Mouse (Mus musculus): ENCODE results near the gene Casz1. TPM values are rescaled to one million over a fixed set of nuclear protein-coding genes. Genes with fewer than 3 reads are reported as not detected.

Casz1 gene
- polyA plus RNA-seq, 1 experiment from 2014 or later = 20.7 TPM

- Histone ChIP-seq H3K4me2 (peak overlapping the region; percentile 62), H3K4me3 (peak overlapping the region; percentile 23), H3K9me3 (replicated peaks) (no peaks in the 10 kb centered on the region), H3K27me3 (peaks cover 34% of the 10 kb centered on the region), H3K4me1 (replicated peaks) (peaks cover 42% of the 10 kb centered on the region), H3K9ac (peak overlapping the region; percentile 33), H3K27ac (no peak overlapping the region), H3K36me3 (no peaks in the 10 kb centered on the region)
- WGBS = 13% methylated on average over 52 of the region's 52 CpGs
- peak; percentile 50; the same call in 1 of the 2 replicates for ATAC-seq (replicated peaks; ENCODE audit: insufficient number of reproducible peaks, insufficient read depth, low FRiP score, low read depth)
Observed at GRCm38 (mm10) chr4:148890892-148891838, 86.9 kb downstream of the Casz1 start.

- no peak for ATAC-seq (replicated peaks; ENCODE audit: insufficient number of reproducible peaks, insufficient read depth, low FRiP score, low read depth)
- Histone ChIP-seq H3K27ac (no peak overlapping the region), H3K9me3 (replicated peaks) (no peaks in the 10 kb centered on the region), H3K9ac (no peak overlapping the region), H3K4me3 (no peak overlapping the region), H3K27me3 (peaks cover 21% of the 10 kb centered on the region), H3K4me1 (replicated peaks) (peaks cover 35% of the 10 kb centered on the region), H3K4me2 (no peak overlapping the region), H3K36me3 (no peaks in the 10 kb centered on the region)
- WGBS = 69% methylated on average over 6 of the region's 6 CpGs
Observed at GRCm38 (mm10) chr4:148896125-148896524, 91.9 kb downstream of the Casz1 start.

GRCm38 (mm10) chr4:148899927-148900294 is 95.7 kb downstream of the Casz1 start:
- Histone ChIP-seq H3K27me3 (peaks cover 19% of the 10 kb centered on the region), H3K9ac (peak overlapping the region; percentile 66)

GRCm38 (mm10) chr4:148900295-148901211 is 96.3 kb downstream of the Casz1 start:
- WGBS = under 1% methylated on average over 110 of the region's 123 CpGs
- H3K27ac ChIP-seq = peak overlapping the region; percentile 90
- peaks cover 58% of the 10 kb centered on the region for H3K4me1 ChIP-seq (replicated peaks)
- peak overlapping the region; percentile 66 for H3K4me3 ChIP-seq
- ATAC-seq (replicated peaks; ENCODE audit: insufficient number of reproducible peaks, insufficient read depth, low FRiP score, low read depth) = peak; percentile 89
- peaks cover 19% of the 10 kb centered on the region for H3K27me3 ChIP-seq
- peak overlapping the region; percentile 66 for H3K9ac ChIP-seq
- no peaks in the 10 kb centered on the region for H3K36me3 ChIP-seq
- H3K9me3 ChIP-seq (replicated peaks) = no peaks in the 10 kb centered on the region
- peak overlapping the region; percentile 77 for H3K4me2 ChIP-seq

More at GRCm38 (mm10) chr4:148899927-148900294, 95.7 kb downstream of the Casz1 start:
- peak overlapping the region; percentile 77 for H3K4me2 ChIP-seq
- H3K4me1 ChIP-seq (replicated peaks) = peaks cover 57% of the 10 kb centered on the region
- 7% methylated on average over 1 of the region's 1 CpGs for WGBS
- peak overlapping the region; percentile 66 for H3K4me3 ChIP-seq
- no peak for ATAC-seq (replicated peaks; ENCODE audit: insufficient number of reproducible peaks, insufficient read depth, low FRiP score, low read depth)
- H3K36me3 ChIP-seq = no peaks in the 10 kb centered on the region
- H3K9me3 ChIP-seq (replicated peaks) = no peaks in the 10 kb centered on the region
- peak overlapping the region; percentile 90 for H3K27ac ChIP-seq

- Histone ChIP-seq H3K4me1 (replicated peaks) (peaks cover 63% of the 10 kb centered on the region), H3K27me3 (peaks cover 19% of the 10 kb centered on the region), H3K9me3 (replicated peaks) (no peaks in the 10 kb centered on the region), H3K27ac (peak overlapping the region; percentile 90), H3K36me3 (no peaks in the 10 kb centered on the region), H3K4me3 (peak overlapping the region; percentile 66), H3K4me2 (peak overlapping the region; percentile 77), H3K9ac (peak overlapping the region; percentile 66)
- no peak for ATAC-seq (replicated peaks; ENCODE audit: insufficient number of reproducible peaks, insufficient read depth, low FRiP score, low read depth)
- under 1% methylated on average over 63 of the region's 64 CpGs for WGBS
Observed at GRCm38 (mm10) chr4:148901275-148902052, 97.2 kb downstream of the Casz1 start.

GRCm38 (mm10) chr4:148902919-148903727 is 98.9 kb downstream of the Casz1 start:
- peak overlapping the region; percentile 36; the same call in 1 of the 2 replicates for H3K9ac ChIP-seq
- H3K36me3 ChIP-seq = no peaks in the 10 kb centered on the region
- H3K27me3 ChIP-seq = peaks cover 17% of the 10 kb centered on the region
- peak overlapping the region; percentile 90 for H3K27ac ChIP-seq
- no peak for ATAC-seq (replicated peaks; ENCODE audit: insufficient number of reproducible peaks, insufficient read depth, low FRiP score, low read depth)
- WGBS = 23% methylated on average over 8 of the region's 8 CpGs
- peaks cover 71% of the 10 kb centered on the region for H3K4me1 ChIP-seq (replicated peaks)
- H3K4me2 ChIP-seq = peak overlapping the region; percentile 77
- peak overlapping the region; percentile 66 for H3K4me3 ChIP-seq
- no peaks in the 10 kb centered on the region for H3K9me3 ChIP-seq (replicated peaks)

GRCm38 (mm10) chr4:148905295-148905694 is 101.1 kb downstream of the Casz1 start:
- Histone ChIP-seq H3K36me3 (no peaks in the 10 kb centered on the region), H3K27ac (peak overlapping the region; percentile 27; the same call in 1 of the 2 replicates), H3K4me2 (no peak overlapping the region), H3K27me3 (peaks cover 6% of the 10 kb centered on the region; the same call in 1 of the 2 replicates), H3K4me1 (replicated peaks) (peaks cover 88% of the 10 kb centered on the region), H3K4me3 (no peak overlapping the region), H3K9ac (no peak overlapping the region), H3K9me3 (replicated peaks) (no peaks in the 10 kb centered on the region)
- no peak for ATAC-seq (replicated peaks; ENCODE audit: insufficient number of reproducible peaks, insufficient read depth, low FRiP score, low read depth)
- WGBS = 94% methylated on average over 7 of the region's 7 CpGs

- 69% methylated on average over 10 of the region's 10 CpGs for WGBS
- Histone ChIP-seq H3K4me1 (replicated peaks) (peaks cover 96% of the 10 kb centered on the region), H3K4me2 (no peak overlapping the region), H3K4me3 (no peak overlapping the region), H3K36me3 (no peaks in the 10 kb centered on the region), H3K9me3 (replicated peaks) (no peaks in the 10 kb centered on the region), H3K9ac (no peak overlapping the region), H3K27me3 (peaks cover 6% of the 10 kb centered on the region; the same call in 1 of the 2 replicates), H3K27ac (peak overlapping the region; percentile 93)
- ATAC-seq (replicated peaks; ENCODE audit: insufficient number of reproducible peaks, insufficient read depth, low FRiP score, low read depth) = no peak
Observed at GRCm38 (mm10) chr4:148906806-148907205, 102.6 kb downstream of the Casz1 start.

- Histone ChIP-seq H3K9ac (peak overlapping the region; percentile 36; the same call in 1 of the 2 replicates), H3K27ac (peak overlapping the region; percentile 93), H3K9me3 (replicated peaks) (no peaks in the 10 kb centered on the region), H3K27me3 (peaks cover 3% of the 10 kb centered on the region; the same call in 1 of the 2 replicates), H3K4me2 (no peak overlapping the region), H3K4me3 (no peak overlapping the region), H3K36me3 (no peaks in the 10 kb centered on the region), H3K4me1 (replicated peaks) (peaks cover 97% of the 10 kb centered on the region)
- 70% methylated on average over 11 of the region's 11 CpGs for WGBS
- no peak for ATAC-seq (replicated peaks; ENCODE audit: insufficient number of reproducible peaks, insufficient read depth, low FRiP score, low read depth)
Observed at GRCm38 (mm10) chr4:148908214-148908681, 104.0 kb downstream of the Casz1 start.
